Comparison of ENCODE assay signal across 18 mouse cellular contexts in the genomic region with DNA sequence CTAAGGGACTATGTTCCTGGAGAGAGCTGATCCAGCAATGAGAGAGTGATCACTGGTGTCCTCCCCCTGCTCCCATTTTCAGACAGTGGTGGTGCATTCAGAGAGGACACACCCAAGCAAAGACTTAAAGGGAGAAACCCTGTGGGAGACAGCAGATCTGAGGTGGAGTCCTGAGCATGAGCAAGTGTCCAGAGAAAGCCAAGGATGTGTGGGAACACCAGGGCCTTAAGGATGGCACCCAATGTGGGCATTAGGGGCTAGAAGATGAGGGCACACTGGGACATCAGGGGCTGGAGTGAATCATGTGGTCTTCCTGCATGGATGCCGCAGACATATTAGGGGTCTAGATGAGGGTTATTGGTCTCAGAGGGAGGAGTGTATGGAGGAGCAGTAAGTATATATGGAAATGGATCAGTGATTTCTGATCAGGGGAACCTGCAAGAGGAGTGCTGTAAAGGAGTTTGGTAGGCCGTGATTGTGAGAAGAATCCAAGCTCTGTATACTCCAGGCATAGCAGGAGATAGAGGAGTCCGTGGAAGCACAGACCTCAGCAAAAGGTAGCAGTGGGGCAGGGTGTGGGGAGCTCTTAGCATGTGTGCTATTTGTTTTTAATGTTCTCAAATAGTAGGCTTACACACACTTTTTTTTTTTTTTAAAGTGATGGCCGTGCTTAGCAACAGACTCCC. TPM values are rescaled to one million over a fixed set of nuclear protein-coding genes. Genes with fewer than 3 reads are reported as not detected.
A peak's percentile ranks its signal among the peaks of the same experiment; 100 is the strongest.
DNase-seq lines count a peak whose midpoint lies in the region; ATAC-seq lines count a peak whose summit lies in the region.
"Had no signal": no experiment of that assay in that cellular context is flagged by ENCODE, and none has a peak within 500 bp of the region (broad histone marks: within the 10 kb centered on the region; RNA-seq: fewer than 3 reads in every experiment).

No protein-coding gene starts in this region.

- H3K4me1 ChIP-seq in heart, embryonic 15.5 days (replicated peaks): no peaks in the 10 kb centered on the region
- H3K4me1 ChIP-seq in lung, embryonic 16.5 days (replicated peaks; ENCODE audit: control insufficient read depth, insufficient read depth, low read length): peaks cover 22% of the 10 kb centered on the region
- peaks cover 12% of the 10 kb centered on the region for H3K4me1 ChIP-seq in intestine, embryonic 14.5 days (replicated peaks; ENCODE audit: control insufficient read depth, insufficient read depth, low read length)
- H3K4me1 ChIP-seq in stomach, embryonic 15.5 days: 0 out of 2 replicates have a peak, but pooled peaks cover 7% of the 10 kb centered on the region
- H3K4me1 ChIP-seq in hindbrain, embryonic 14.5 days (replicated peaks; ENCODE audit: control insufficient read depth, insufficient read depth, low read length): no peaks in the 10 kb centered on the region
- H3K4me1 ChIP-seq: hindbrain, embryonic 12.5 days; midbrain, embryonic 12.5 days had no signal

- no peaks in the 10 kb centered on the region for H3K27me3 ChIP-seq in heart, embryonic 15.5 days
- H3K27me3 ChIP-seq in lung, embryonic 16.5 days (ENCODE audit: control insufficient read depth, insufficient read depth, low read depth, low read length): no peaks in the 10 kb centered on the region
- no peaks in the 10 kb centered on the region for H3K27me3 ChIP-seq in intestine, embryonic 14.5 days (replicated peaks; ENCODE audit: control insufficient read depth, insufficient read depth, low read length)
- H3K27me3 ChIP-seq in stomach, embryonic 15.5 days (replicated peaks): no peaks in the 10 kb centered on the region
- no peaks in the 10 kb centered on the region for H3K27me3 ChIP-seq in hindbrain, embryonic 14.5 days (ENCODE audit: control insufficient read depth, insufficient read depth, low read length)
- H3K27me3 ChIP-seq: hindbrain, embryonic 12.5 days; kidney, embryonic 15.5 days; midbrain, embryonic 12.5 days had no signal

- peaks cover 5% of the 10 kb centered on the region; the same call in 1 of the 2 replicates for H3K9me3 ChIP-seq in heart, embryonic 15.5 days (replicated peaks)
- peaks cover 11% of the 10 kb centered on the region for H3K9me3 ChIP-seq in lung, embryonic 16.5 days (ENCODE audit: control insufficient read depth, low read length)
- 0 out of 2 replicates have a peak, but pooled peaks cover 9% of the 10 kb centered on the region for H3K9me3 ChIP-seq in intestine, embryonic 14.5 days (ENCODE audit: control insufficient read depth, low read length)
- no peaks in the 10 kb centered on the region for H3K9me3 ChIP-seq in stomach, embryonic 15.5 days
- H3K9me3 ChIP-seq in hindbrain, embryonic 14.5 days (ENCODE audit: control insufficient read depth, low read length): peaks cover 14% of the 10 kb centered on the region
- H3K9me3 ChIP-seq: kidney, embryonic 15.5 days had no signal

- 71% methylated on average over 4 of the region's 4 CpGs for WGBS in heart, embryonic 15.5 days
- WGBS in lung, embryonic 16.5 days: 86% methylated on average over 4 of the region's 4 CpGs
- 72% methylated on average over 4 of the region's 4 CpGs for WGBS in intestine, embryonic 14.5 days
- 73% methylated on average over 4 of the region's 4 CpGs for WGBS in stomach, embryonic 15.5 days
- 89% methylated on average over 4 of the region's 4 CpGs for WGBS in hindbrain, embryonic 14.5 days

- no peak overlapping the region for H3K4me2 ChIP-seq in heart, embryonic 15.5 days
- H3K4me2 ChIP-seq in lung, embryonic 16.5 days (ENCODE audit: low read depth, low read length): no peak overlapping the region
- no peak overlapping the region for H3K4me2 ChIP-seq in intestine, embryonic 14.5 days (ENCODE audit: low read length)
- H3K4me2 ChIP-seq in stomach, embryonic 15.5 days: no peak overlapping the region
- no peak overlapping the region for H3K4me2 ChIP-seq in hindbrain, embryonic 14.5 days (replicated peaks)
- H3K4me2 ChIP-seq: hindbrain, embryonic 12.5 days; kidney, embryonic 15.5 days; midbrain, embryonic 12.5 days had no signal

- no peak overlapping the region for H3K4me3 ChIP-seq in heart, embryonic 15.5 days
- no peak overlapping the region for H3K4me3 ChIP-seq in lung, embryonic 16.5 days (ENCODE audit: low read length)
- no peak overlapping the region for H3K4me3 ChIP-seq in intestine, embryonic 14.5 days (ENCODE audit: low read depth, low read length)
- H3K4me3 ChIP-seq in stomach, embryonic 15.5 days (replicated peaks): no peak overlapping the region
- H3K4me3 ChIP-seq in hindbrain, embryonic 14.5 days (replicated peaks; ENCODE audit: low read length): no peak overlapping the region
- H3K4me3 ChIP-seq: erythroblast, embryonic 14.5 days; hindbrain, embryonic 12.5 days; kidney, embryonic 15.5 days; midbrain, embryonic 12.5 days had no signal

- no peak overlapping the region for H3K9ac ChIP-seq in heart, embryonic 15.5 days
- H3K9ac ChIP-seq in lung, embryonic 16.5 days (ENCODE audit: low read length): no peak overlapping the region
- no peak overlapping the region for H3K9ac ChIP-seq in intestine, embryonic 14.5 days (ENCODE audit: low read length)
- no peak overlapping the region for H3K9ac ChIP-seq in stomach, embryonic 15.5 days
- no peak overlapping the region for H3K9ac ChIP-seq in hindbrain, embryonic 14.5 days
- H3K9ac ChIP-seq: forebrain, postnatal 0 days; hindbrain, embryonic 12.5 days; kidney, embryonic 15.5 days; liver, postnatal 0 days; midbrain, embryonic 12.5 days had no signal

- H3K36me3 ChIP-seq in heart, embryonic 15.5 days: no peaks in the 10 kb centered on the region
- no peaks in the 10 kb centered on the region for H3K36me3 ChIP-seq in lung, embryonic 16.5 days (ENCODE audit: control insufficient read depth, insufficient read depth, low read length)
- no peaks in the 10 kb centered on the region for H3K36me3 ChIP-seq in intestine, embryonic 14.5 days (ENCODE audit: control insufficient read depth, insufficient read depth, low read length)
- no peaks in the 10 kb centered on the region for H3K36me3 ChIP-seq in stomach, embryonic 15.5 days
- no peaks in the 10 kb centered on the region for H3K36me3 ChIP-seq in hindbrain, embryonic 14.5 days (replicated peaks; ENCODE audit: control insufficient read depth, insufficient read depth)
- H3K36me3 ChIP-seq: hindbrain, embryonic 12.5 days; kidney, embryonic 15.5 days; midbrain, embryonic 12.5 days had no signal

- no peak; the same call in 1 of the 2 replicates for ATAC-seq in heart, embryonic 15.5 days (replicated peaks; ENCODE audit: insufficient number of reproducible peaks, insufficient read depth, low FRiP score, low read depth)
- ATAC-seq in lung, embryonic 16.5 days (ENCODE audit: low read depth): no peak
- peak; percentile 14; the same call in 1 of the 2 replicates for ATAC-seq in intestine, embryonic 14.5 days (replicated peaks; ENCODE audit: low FRiP score, low TSS enrichment, low read depth)
- peak; percentile 6; the same call in 1 of the 2 replicates for ATAC-seq in stomach, embryonic 15.5 days (ENCODE audit: insufficient read depth, low FRiP score, low read depth)
- no peak for ATAC-seq in hindbrain, embryonic 14.5 days (ENCODE audit: low FRiP score)
- ATAC-seq: liver, postnatal 0 days had no signal

- DNase-seq in heart, adult 18-20 months: no peak
- no peak for DNase-seq in lung, postnatal 25 days (ENCODE audit: low spot score)
- peak; percentile 43 for DNase-seq in intestine, embryonic 14.5 days (ENCODE audit: low spot score)
- DNase-seq in hindbrain, embryonic 14.5 days (ENCODE audit: low spot score): no peak
- DNase-seq in adrenal gland, adult 2 months: no peak
- DNase-seq: cerebellum, adult 18-20 months; liver, postnatal 0 days; thymus, postnatal 14 days had no signal

- H3K27ac ChIP-seq in heart, embryonic 15.5 days: 0 out of 2 replicates have a peak overlapping the region, but pooled peaks have one; percentile 10
- H3K27ac ChIP-seq in lung, embryonic 16.5 days (ENCODE audit: low read length): peak overlapping the region; percentile 64
- H3K27ac ChIP-seq in intestine, embryonic 14.5 days (ENCODE audit: low read depth): peak overlapping the region; percentile 52
- H3K27ac ChIP-seq in stomach, embryonic 15.5 days: peak overlapping the region; percentile 61
- H3K27ac ChIP-seq in hindbrain, embryonic 14.5 days: no peak overlapping the region
- H3K27ac ChIP-seq: hindbrain, embryonic 12.5 days; kidney, embryonic 15.5 days; midbrain, embryonic 12.5 days had no signal

RNA-seq across cellular contexts. Expression of gene Col6a2, which starts 45.0 kb away (rescaled TPM):
- 90.2 and 125 TPM in 2 replicates for polyA plus RNA-seq in heart, embryonic 15.5 days (2015; fragmentation: Nextera tagmentation; extraction: Ambion mirVana)
- 10 to 100 TPM; 45.4 to 46.4 TPM for total RNA-seq in heart, adult 18-20 months (2021)
- polyA plus RNA-seq in lung, embryonic 16.5 days (2015; fragmentation: Nextera tagmentation; extraction: Ambion mirVana): 282 and 283 TPM in 2 replicates
- 164 and 184 TPM in 2 replicates for polyA plus RNA-seq in intestine, embryonic 14.5 days (2014; fragmentation: Nextera tagmentation; extraction: Ambion mirVana)
- polyA plus RNA-seq in stomach, embryonic 15.5 days (2015; fragmentation: Nextera tagmentation; extraction: Ambion mirVana): 294 and 297 TPM in 2 replicates
- polyA plus RNA-seq in hindbrain, embryonic 14.5 days (2014; fragmentation: Nextera tagmentation; extraction: Ambion mirVana): 15.7 and 19.9 TPM in 2 replicates
- total RNA-seq in adrenal gland, adult 2 months (2021): 10 to 100 TPM; 27.6 to 44.6 TPM
- 46.9 and 47.6 TPM in 2 replicates for polyA plus RNA-seq in adrenal gland, adult 2 months (2012; rRNA removed)
- total RNA-seq: neutrophil, adult 5-6 weeks had no signal
- polyA plus RNA-seq: erythroblast, embryonic 14.5 days had no signal

RNA-seq across cellular contexts. Expression of gene Col6a1, which starts 57.6 kb away (rescaled TPM):
- polyA plus RNA-seq in heart, embryonic 15.5 days (2015; fragmentation: Nextera tagmentation; extraction: Ambion mirVana): 90.9 and 128 TPM in 2 replicates
- total RNA-seq in heart, adult 18-20 months (2021): 10 to 100 TPM; 35.5 to 35.8 TPM
- polyA plus RNA-seq in lung, embryonic 16.5 days (2015; fragmentation: Nextera tagmentation; extraction: Ambion mirVana): 329 and 333 TPM in 2 replicates
- polyA plus RNA-seq in intestine, embryonic 14.5 days (2014; fragmentation: Nextera tagmentation; extraction: Ambion mirVana): 309 and 317 TPM in 2 replicates
- 326 and 336 TPM in 2 replicates for polyA plus RNA-seq in stomach, embryonic 15.5 days (2015; fragmentation: Nextera tagmentation; extraction: Ambion mirVana)
- polyA plus RNA-seq in hindbrain, embryonic 14.5 days (2014; fragmentation: Nextera tagmentation; extraction: Ambion mirVana): 24.7 and 26.4 TPM in 2 replicates
- 100 to 1,000 TPM; 199 to 288 TPM for total RNA-seq in adrenal gland, adult 2 months (2021)
- 214 and 244 TPM in 2 replicates for polyA plus RNA-seq in adrenal gland, adult 2 months (2012; rRNA removed)
- total RNA-seq: common myeloid progenitor, adult 5-6 weeks; neutrophil, adult 5-6 weeks had no signal
- polyA plus RNA-seq: erythroblast, embryonic 14.5 days had no signal

Comparison
In these comparisons a context has a peak if more than half of its experiments do, and no peak if none do; other contexts are left out.
1. ATAC-seq: peak in intestine, embryonic 14.5 days (single experiment) and stomach, embryonic 15.5 days (single experiment); none in heart, embryonic 15.5 days (single experiment), lung, embryonic 16.5 days (single experiment) and hindbrain, embryonic 14.5 days (single experiment).